Mouse (Mus musculus) 416B (cell line): ENCODE measurements at regions not wholly inside any gene's neighbourhood (a gene's known extent, or its start where the extent isn't known, plus 50 kb on each side); places are given as distances from the start of the nearest gene placed in this dataset.
A peak's percentile ranks its signal among the peaks of the same experiment; 100 is the strongest.
"Not testable (repeated sequence)": the region's sequence is repeated elsewhere in the genome, so short reads cannot be mapped to it uniquely, and the experiment has no call there.

Experiments used
- DNase-seq: peaks from one replicate; pipeline ENCODE4 v3.0.0; 2011; ENCODE audit warnings: low read depth

- not testable (repeated sequence) for DNase-seq
These were observed 352.3 kb upstream of the Tmco5 start for GRCm38 (mm10) chr2:116526203-116526602.

GRCm38 (mm10) chr2:116536453-116536852 is 342.0 kb upstream of the Tmco5 start:
- DNase-seq, result no peak

DNA sequence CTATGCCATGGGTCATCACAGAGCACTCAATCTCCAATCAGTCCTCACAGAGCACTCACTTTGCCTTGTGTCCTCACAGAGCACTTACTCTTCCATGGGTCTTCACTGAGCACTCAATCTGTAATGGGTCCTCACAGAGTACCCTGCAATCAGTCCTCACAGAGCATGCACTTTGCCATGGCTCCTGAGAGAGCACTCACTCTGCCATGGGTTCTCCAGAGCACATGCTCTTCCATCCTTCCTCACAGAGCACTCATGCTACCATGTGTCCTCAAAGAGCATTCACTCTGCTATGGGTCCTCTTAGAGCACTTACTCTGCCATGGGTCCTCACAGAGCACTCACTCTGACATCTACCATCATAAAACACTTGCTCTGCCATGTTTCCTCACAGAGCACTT is 319.1 kb upstream of the Tmco5 start:
- no peak for DNase-seq

DNA sequence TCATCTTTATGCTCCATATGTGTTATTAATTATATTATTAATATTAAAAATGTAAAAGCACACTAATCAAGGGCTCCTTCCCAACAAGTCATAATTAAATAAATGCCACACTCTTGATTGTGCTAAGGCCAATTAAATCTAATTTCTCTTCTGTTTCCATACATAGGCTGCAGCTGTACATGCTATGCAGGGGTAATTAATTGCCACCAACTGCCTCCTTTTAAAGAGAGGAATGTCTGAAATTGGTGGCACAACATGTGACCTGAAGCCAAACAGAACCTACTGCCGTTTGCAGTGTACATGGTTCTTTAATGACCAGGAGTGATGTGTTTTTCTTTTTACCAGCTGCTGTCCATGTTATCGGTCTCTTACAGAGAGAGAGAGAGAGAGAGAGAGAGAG is 294.5 kb upstream of the Tmco5 start:
- DNase-seq, result no peak

GRCm38 (mm10) chr2:116586203-116586959 is 292.1 kb upstream of the Tmco5 start:
- DNase-seq, result no peak

GRCm38 (mm10) chr2:116605869-116606268 is 272.6 kb upstream of the Tmco5 start:
- DNase-seq, result no peak

GRCm38 (mm10) chr2:116639935-116640334 is 238.6 kb upstream of the Tmco5 start:
- DNase-seq, result no peak

GRCm38 (mm10) chr2:116652106-116652505 is 226.4 kb upstream of the Tmco5 start:
- DNase-seq, result peak; percentile 8

GRCm38 (mm10) chr2:116685756-116686155 is 192.7 kb upstream of the Tmco5 start:
- no peak for DNase-seq

- no peak for DNase-seq
These were observed 180.9 kb upstream of the Tmco5 start for GRCm38 (mm10) chr2:116697542-116697941.

- no peak for DNase-seq
These were observed 173.8 kb upstream of the Tmco5 start for GRCm38 (mm10) chr2:116704705-116705104.

DNA sequence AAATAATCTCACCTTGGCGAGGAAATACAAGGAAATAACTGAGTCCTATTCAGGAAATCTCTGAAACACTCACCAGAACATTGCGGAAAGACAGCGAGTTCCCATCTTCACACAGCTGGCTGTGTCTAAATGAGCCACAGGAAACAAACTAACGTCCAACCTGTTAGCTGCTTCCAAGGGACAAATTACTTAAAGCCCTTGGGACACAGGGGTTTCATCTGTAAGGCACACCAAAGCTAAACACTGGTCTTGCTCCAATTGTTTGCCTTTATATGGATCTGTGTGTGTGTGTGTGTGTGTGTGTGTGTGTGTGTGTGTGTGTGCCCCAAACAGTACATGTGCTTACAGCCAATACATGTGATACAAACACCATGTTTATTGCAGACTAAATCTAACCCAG is 168.9 kb upstream of the Tmco5 start:
- no peak for DNase-seq

- DNase-seq, result no peak
These were observed 161.8 kb upstream of the Tmco5 start for GRCm38 (mm10) chr2:116716529-116717201.

GRCm38 (mm10) chr2:116718637-116719036 is 159.9 kb upstream of the Tmco5 start:
- DNase-seq, result no peak

- DNase-seq, result no peak
These were observed 150.9 kb upstream of the Tmco5 start for GRCm38 (mm10) chr2:116727591-116727990.

DNA sequence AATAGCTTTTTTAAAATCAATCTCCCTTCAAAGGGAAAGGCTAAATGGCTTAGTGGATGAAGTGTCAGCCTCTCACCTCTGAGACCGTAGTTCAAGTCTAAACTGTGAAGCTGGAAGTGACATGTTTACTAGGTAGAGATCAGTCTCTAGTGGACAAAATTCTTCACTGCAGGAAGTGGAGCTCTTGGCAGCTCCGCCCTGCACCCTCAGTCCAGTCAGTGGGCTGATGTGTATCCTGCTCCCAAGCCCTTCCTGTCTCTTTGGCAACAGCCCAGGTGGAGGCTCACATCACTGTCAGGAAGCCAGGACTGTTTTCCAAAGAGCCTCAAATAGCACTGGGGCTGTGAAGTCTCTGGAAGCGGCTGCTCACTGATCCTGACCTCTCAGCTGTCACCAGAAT is 142.8 kb upstream of the Tmco5 start:
- DNase-seq, result peak; percentile 5

GRCm38 (mm10) chr2:116768459-116769047 is 109.9 kb upstream of the Tmco5 start:
- no peak for DNase-seq

DNA sequence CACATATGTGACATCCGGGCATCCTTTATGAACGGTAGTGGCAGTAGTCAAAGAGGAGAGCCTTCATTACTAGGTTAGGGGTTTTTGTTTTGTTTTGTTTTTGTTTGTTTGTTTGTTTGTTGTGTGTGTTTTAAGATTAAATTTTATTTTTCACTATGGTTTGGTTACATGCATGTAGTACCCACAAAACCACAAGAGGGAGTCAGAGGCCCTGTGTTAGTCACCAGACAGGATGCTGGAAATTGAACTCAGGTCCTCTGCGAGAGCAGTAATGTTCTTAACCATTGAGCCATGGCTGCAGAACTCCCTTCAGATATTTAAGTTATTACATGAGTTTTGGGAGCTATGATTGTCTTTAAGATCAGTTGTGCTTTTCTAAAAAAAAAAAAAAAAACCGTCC is 109.3 kb upstream of the Tmco5 start:
- DNase-seq, result peak; percentile 26

- DNase-seq, result no peak
These were observed 105.9 kb upstream of the Tmco5 start for GRCm38 (mm10) chr2:116772569-116772968.

DNA sequence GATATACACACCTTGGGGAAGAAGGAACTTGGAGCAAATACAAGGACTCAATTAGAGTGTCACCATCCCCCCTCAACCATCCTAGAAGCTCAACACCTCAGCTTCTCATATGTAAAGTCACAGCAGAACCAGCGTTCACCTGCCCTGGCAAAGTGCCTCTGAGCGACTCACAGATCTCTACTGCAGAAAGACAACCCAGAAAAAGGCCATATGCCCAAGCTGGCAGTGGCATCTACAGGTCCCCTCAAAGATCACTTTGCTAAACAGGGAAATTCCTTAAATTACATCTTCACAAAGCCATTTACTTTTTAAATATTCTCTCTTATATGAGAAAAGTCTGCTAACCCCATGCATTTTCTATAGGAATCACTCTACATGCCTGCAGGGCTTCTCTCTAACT is 78.3 kb upstream of the Tmco5 start:
- no peak for DNase-seq

DNA sequence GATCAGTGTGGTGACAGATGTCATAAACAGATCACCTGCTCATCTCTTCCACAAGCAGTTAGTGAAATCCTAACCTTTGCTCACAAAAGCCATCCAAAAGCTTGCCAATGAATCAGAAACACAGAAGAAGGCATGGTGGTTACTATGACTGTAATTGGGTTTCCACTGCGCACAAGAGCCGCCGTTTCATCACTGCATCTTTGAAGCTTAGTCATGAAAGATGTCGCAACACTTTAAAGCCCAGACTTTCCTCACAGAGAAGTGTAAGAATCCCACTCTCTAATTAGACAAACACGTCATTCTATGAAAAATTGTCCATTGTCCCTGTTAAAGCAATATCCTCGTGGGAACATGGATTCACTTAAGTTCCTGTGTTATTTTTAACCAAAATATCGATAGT is 76.9 kb upstream of the Tmco5 start:
- DNase-seq, result peak; percentile 64

DNA sequence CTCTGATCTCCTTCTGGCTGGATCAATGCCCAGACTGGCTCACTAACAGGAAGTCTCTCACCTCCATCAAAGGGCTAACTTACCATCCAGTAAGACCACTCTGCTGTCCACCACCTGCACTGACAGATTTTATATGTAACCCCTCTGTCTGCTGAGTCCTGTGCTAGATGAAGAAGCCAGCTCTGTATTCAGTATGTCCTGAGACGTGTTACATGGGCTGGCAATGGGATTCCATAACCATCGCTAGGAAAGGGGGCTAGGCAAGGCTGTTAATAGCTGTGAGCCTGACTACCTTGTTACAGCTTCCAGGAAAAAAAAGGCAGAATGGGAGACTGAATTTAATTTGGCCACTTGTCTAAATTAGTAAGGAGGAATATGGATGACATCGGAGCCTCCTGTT is 71.3 kb upstream of the Tmco5 start:
- DNase-seq, result no peak

- DNase-seq, result no peak
These were observed 70.9 kb upstream of the Tmco5 start for GRCm38 (mm10) chr2:116807636-116808035.
